Mouse (Mus musculus) forelimb bud, embryonic 11.5 days (tissue): ENCODE results near the gene Anxa2.

Experiments
- DNase-seq: peaks from one replicate; pipeline ENCODE4 v3.0.0-alpha.2; 2012; ENCODE audit warnings: low read depth, low spot score

The Anxa2 gene

DNA sequence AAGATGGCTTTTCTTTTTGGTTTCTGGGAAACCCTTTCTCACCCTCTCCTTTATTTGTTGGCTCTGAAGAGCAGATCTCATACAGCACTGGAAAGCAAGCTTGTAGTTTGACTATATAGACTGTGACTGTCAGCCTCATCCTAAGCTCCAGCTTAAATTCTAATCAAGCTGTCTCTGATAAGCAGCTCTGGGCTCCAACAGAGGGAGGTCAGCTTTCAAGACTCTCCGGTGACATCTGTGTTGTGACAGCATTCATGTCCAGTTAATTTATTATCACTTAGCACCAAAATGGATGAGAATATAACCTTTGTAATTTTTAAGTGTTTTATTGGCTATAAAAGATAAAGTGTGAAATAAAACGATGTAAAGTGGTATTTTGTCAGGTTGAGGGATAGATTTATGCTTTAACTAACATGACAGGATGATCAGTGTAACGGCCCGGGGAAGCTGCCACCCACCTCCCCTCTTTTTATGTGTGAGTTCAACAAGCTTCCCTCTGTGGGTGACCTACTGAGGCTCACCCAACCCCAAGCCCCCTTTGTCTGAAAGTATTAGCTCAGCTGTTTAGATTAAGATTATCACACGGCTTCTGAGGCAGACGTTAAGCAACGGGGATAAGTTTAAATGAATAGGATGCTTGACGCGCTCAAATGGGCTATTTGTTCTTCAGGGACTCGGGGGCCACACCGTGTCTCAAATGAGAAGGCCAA, 58.6 kb downstream of the Anxa2 start:
- no peak for DNase-seq

DNA sequence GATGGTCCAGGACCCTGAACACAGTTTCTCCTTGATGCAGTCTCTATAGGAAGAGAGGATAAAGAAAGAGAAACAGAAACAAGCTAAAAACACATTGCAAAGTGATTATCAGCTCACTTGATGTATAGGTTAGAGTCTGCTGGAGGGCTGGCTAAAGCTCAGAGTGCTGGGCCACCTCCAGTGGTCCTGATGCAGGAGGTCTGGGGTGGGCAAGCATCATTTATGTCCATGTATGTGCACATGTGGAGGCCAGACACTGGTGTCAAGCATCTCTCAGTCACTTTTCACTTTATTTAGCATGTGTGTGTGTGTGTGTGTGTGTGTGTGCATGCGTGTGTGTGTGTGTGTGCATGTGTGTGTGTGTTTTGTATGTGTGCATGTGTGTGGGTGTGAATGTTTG, 59.3 kb downstream of the Anxa2 start:
- DNase-seq = no peak

GRCm38 (mm10) chr9:69514206-69514605, 60.8 kb downstream of the Anxa2 start:
- DNase-seq = no peak

- DNase-seq = no peak
These were observed 62.0 kb downstream of the Anxa2 start for GRCm38 (mm10) chr9:69515416-69515815.

- DNase-seq = peak; percentile 28
These were observed 64.1 kb downstream of the Anxa2 start for GRCm38 (mm10) chr9:69517387-69518035.
